Mouse (Mus musculus): Measurements from ENCODE around the gene Dtnb. TPM values are rescaled to one million over a fixed set of nuclear protein-coding genes. Genes with fewer than 3 reads are reported as not detected.
"Not testable (repeated sequence)": the region's sequence is repeated elsewhere in the genome, so short reads cannot be mapped to it uniquely, and the experiment has no call there.

The Dtnb gene
- polyA plus RNA-seq (2012; rRNA removed), result 60.7 and 60.8 TPM in 2 replicates

GRCm38 (mm10) chr12:3571787-3572580, at the start of gene Dtnb:
Dtnb (plus strand) TSS chr12:3572381.
- under 1% methylated on average over 69 of the region's 85 CpGs for WGBS
- no peak for TF ChIP-seq CTCF (IDR thresholded peaks at IDR 0.05; ENCODE audit: borderline replicate concordance, control insufficient read depth, extremely low read depth, insufficient read depth, low read length, poor library complexity)
- TF ChIP-seq POLR2A (IDR thresholded peaks at IDR 0.05; ENCODE audit: control insufficient read depth, extremely low read depth, insufficient read depth, low read length, poor library complexity), result peak; percentile 42; the same call in 1 of the 2 replicates
- Histone ChIP-seq H3K4me3 (ENCODE audit: control insufficient read depth, insufficient read depth, low read length) (peak within 1 kb of the TSS; percentile 88), H3K4me1 (replicated peaks; ENCODE audit: control insufficient read depth, insufficient read depth, low read length) (peaks cover 7% of the 10 kb centered on the region), H3K27ac (ENCODE audit: control insufficient read depth, insufficient read depth, low read length) (peak within 1 kb of the TSS; percentile 2), H3K36me3 (ENCODE audit: control insufficient read depth, insufficient read depth, low read length) (no peaks in the 10 kb centered on the region), H3K27me3 (ENCODE audit: control insufficient read depth, insufficient read depth, low read length) (no peaks in the 10 kb centered on the region)
- DNase-seq, result peak; percentile 74

GRCm38 (mm10) chr12:3525536-3525935, 46.6 kb upstream of the Dtnb start:
- DNase-seq, result no peak
- Histone ChIP-seq H3K4me3 (ENCODE audit: control insufficient read depth, insufficient read depth, low read length) (no peak overlapping the region), H3K4me1 (replicated peaks; ENCODE audit: control insufficient read depth, insufficient read depth, low read length) (no peaks in the 10 kb centered on the region; the same call in 1 of the 2 replicates), H3K27ac (ENCODE audit: control insufficient read depth, insufficient read depth, low read length) (no peak overlapping the region), H3K36me3 (ENCODE audit: control insufficient read depth, insufficient read depth, low read length) (no peaks in the 10 kb centered on the region), H3K27me3 (ENCODE audit: control insufficient read depth, insufficient read depth, low read length) (no peaks in the 10 kb centered on the region)
- 94% methylated on average over 5 of the region's 5 CpGs for WGBS
- no peak for TF ChIP-seq POLR2A (IDR thresholded peaks at IDR 0.05; ENCODE audit: control insufficient read depth, extremely low read depth, insufficient read depth, low read length, poor library complexity)
- no peak for TF ChIP-seq CTCF (IDR thresholded peaks at IDR 0.05; ENCODE audit: borderline replicate concordance, control insufficient read depth, extremely low read depth, insufficient read depth, low read length, poor library complexity)

- DNase-seq; H3K4me1 ChIP-seq (replicated peaks; ENCODE audit: control insufficient read depth, insufficient read depth, low read length); H3K36me3 ChIP-seq (ENCODE audit: control insufficient read depth, insufficient read depth, low read length); H3K27ac ChIP-seq (ENCODE audit: control insufficient read depth, insufficient read depth, low read length); H3K4me3 ChIP-seq (ENCODE audit: control insufficient read depth, insufficient read depth, low read length); H3K27me3 ChIP-seq (ENCODE audit: control insufficient read depth, insufficient read depth, low read length): not testable (repeated sequence)
- WGBS, result 94% methylated on average over 1 of the region's 1 CpGs
Measured at GRCm38 (mm10) chr12:3535446-3535845, 36.7 kb upstream of the Dtnb start.

- Histone ChIP-seq H3K27me3 (ENCODE audit: control insufficient read depth, insufficient read depth, low read length) (no peaks in the 10 kb centered on the region), H3K36me3 (ENCODE audit: control insufficient read depth, insufficient read depth, low read length) (no peaks in the 10 kb centered on the region), H3K4me3 (ENCODE audit: control insufficient read depth, insufficient read depth, low read length) (no peak overlapping the region), H3K27ac (ENCODE audit: control insufficient read depth, insufficient read depth, low read length) (no peak overlapping the region), H3K4me1 (replicated peaks; ENCODE audit: control insufficient read depth, insufficient read depth, low read length) (peaks cover 5% of the 10 kb centered on the region; the same call in 1 of the 2 replicates)
- 86% methylated on average over 3 of the region's 3 CpGs for WGBS
- DNase-seq, result no peak
- TF ChIP-seq CTCF (IDR thresholded peaks at IDR 0.05; ENCODE audit: borderline replicate concordance, control insufficient read depth, extremely low read depth, insufficient read depth, low read length, poor library complexity) (no peak), POLR2A (IDR thresholded peaks at IDR 0.05; ENCODE audit: control insufficient read depth, extremely low read depth, insufficient read depth, low read length, poor library complexity) (no peak)
Measured at GRCm38 (mm10) chr12:3537616-3538015, 34.6 kb upstream of the Dtnb start.

- TF ChIP-seq POLR2A (IDR thresholded peaks at IDR 0.05; ENCODE audit: control insufficient read depth, extremely low read depth, insufficient read depth, low read length, poor library complexity) (no peak), CTCF (IDR thresholded peaks at IDR 0.05; ENCODE audit: borderline replicate concordance, control insufficient read depth, extremely low read depth, insufficient read depth, low read length, poor library complexity) (no peak)
- WGBS, result 95% methylated on average over 1 of the region's 1 CpGs
- Histone ChIP-seq H3K27me3 (ENCODE audit: control insufficient read depth, insufficient read depth, low read length) (no peaks in the 10 kb centered on the region), H3K4me1 (replicated peaks; ENCODE audit: control insufficient read depth, insufficient read depth, low read length) (peaks cover 7% of the 10 kb centered on the region; the same call in 1 of the 2 replicates), H3K27ac (ENCODE audit: control insufficient read depth, insufficient read depth, low read length) (no peak overlapping the region), H3K4me3 (ENCODE audit: control insufficient read depth, insufficient read depth, low read length) (no peak overlapping the region), H3K36me3 (ENCODE audit: control insufficient read depth, insufficient read depth, low read length) (no peaks in the 10 kb centered on the region)
- no peak for DNase-seq
Measured at GRCm38 (mm10) chr12:3538036-3538435, 34.1 kb upstream of the Dtnb start.

- TF ChIP-seq CTCF (IDR thresholded peaks at IDR 0.05; ENCODE audit: borderline replicate concordance, control insufficient read depth, extremely low read depth, insufficient read depth, low read length, poor library complexity), result no peak
- no peak for TF ChIP-seq POLR2A (IDR thresholded peaks at IDR 0.05; ENCODE audit: control insufficient read depth, extremely low read depth, insufficient read depth, low read length, poor library complexity)
Measured at GRCm38 (mm10) chr12:3539605-3540004, 32.6 kb upstream of the Dtnb start.

More at GRCm38 (mm10) chr12:3539605-3540004, 32.6 kb upstream of the Dtnb start:
- peaks cover 7% of the 10 kb centered on the region; the same call in 1 of the 2 replicates for H3K4me1 ChIP-seq (replicated peaks; ENCODE audit: control insufficient read depth, insufficient read depth, low read length)
- H3K27ac ChIP-seq (ENCODE audit: control insufficient read depth, insufficient read depth, low read length), result no peak overlapping the region
- no peaks in the 10 kb centered on the region for H3K36me3 ChIP-seq (ENCODE audit: control insufficient read depth, insufficient read depth, low read length)
- 78% methylated on average over 2 of the region's 2 CpGs for WGBS
- H3K4me3 ChIP-seq (ENCODE audit: control insufficient read depth, insufficient read depth, low read length), result no peak overlapping the region
- DNase-seq, result no peak
- H3K27me3 ChIP-seq (ENCODE audit: control insufficient read depth, insufficient read depth, low read length), result no peaks in the 10 kb centered on the region
